Mouse (Mus musculus): ENCODE measurements around the gene Zfp629. TPM values are rescaled to one million over a fixed set of nuclear protein-coding genes. Genes with fewer than 3 reads are reported as not detected.

Zfp629 gene
- polyA plus RNA-seq, 1 experiment from 2014 or later, result 12.9 TPM

DNA sequence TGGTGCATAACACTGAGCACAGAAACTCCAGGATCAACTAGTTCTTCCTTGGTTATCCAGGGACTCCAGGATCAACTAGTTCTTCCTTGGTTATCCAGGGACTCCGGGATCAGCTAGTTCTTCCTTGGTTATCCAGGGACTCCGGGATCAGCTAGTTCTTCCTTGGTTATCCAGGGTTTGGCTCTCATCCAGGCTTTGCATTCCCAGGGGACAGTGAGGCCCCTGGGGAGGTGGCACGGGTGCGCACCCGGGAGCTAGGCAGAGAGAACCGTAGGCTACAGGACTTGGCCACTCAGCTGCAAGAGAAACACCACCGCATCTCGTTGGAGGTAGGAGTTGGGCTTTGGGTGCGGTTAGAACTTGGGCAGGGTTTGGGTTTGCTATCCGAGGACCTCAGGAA is 24.5 kb downstream of the Zfp629 start:
- peaks cover 67% of the 10 kb centered on the region for H3K36me3 ChIP-seq (ENCODE audit: control insufficient read depth, insufficient read depth, low read length)
- no peak for DNase-seq (ENCODE audit: low spot score)
- no peak overlapping the region for H3K4me3 ChIP-seq (ENCODE audit: low read depth, low read length)
- H3K27me3 ChIP-seq (replicated peaks; ENCODE audit: control insufficient read depth, insufficient read depth, low read length), result no peaks in the 10 kb centered on the region
- WGBS, result 87% methylated on average over 10 of the region's 10 CpGs
- no peak overlapping the region for H3K9ac ChIP-seq (ENCODE audit: low read length)
- no peak for ATAC-seq (replicated peaks; ENCODE audit: low FRiP score, low TSS enrichment, low read depth)
- H3K27ac ChIP-seq (ENCODE audit: low read depth), result no peak overlapping the region
- peaks cover 12% of the 10 kb centered on the region for H3K4me1 ChIP-seq (replicated peaks; ENCODE audit: control insufficient read depth, insufficient read depth, low read length)
- no peaks in the 10 kb centered on the region for H3K9me3 ChIP-seq (ENCODE audit: control insufficient read depth, low read length)
- no peak overlapping the region for H3K4me2 ChIP-seq (ENCODE audit: low read length)

DNA sequence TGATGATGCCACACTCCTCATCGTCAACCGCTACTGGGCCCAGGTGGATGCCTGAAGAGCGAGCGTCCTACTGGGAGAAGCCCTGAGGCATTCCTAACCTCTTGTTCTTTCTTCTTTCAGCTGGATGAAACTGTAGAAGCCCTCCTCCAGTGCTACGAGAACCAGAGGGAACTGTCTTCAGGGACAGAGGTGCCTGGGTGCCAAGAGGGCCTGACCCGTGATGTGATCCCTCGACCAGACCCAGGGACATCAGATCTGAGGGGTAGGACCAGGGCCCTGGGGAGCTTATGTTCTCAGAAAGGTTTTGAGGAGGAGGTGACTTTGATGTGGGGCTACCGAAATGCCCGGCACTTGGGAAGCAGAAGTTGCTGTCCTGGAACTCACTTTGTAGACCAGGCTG is 26.0 kb downstream of the Zfp629 start:
- Histone ChIP-seq H3K36me3 (ENCODE audit: control insufficient read depth, insufficient read depth, low read length) (peaks cover 52% of the 10 kb centered on the region), H3K9ac (ENCODE audit: low read length) (peak overlapping the region; percentile 84; the same call in 1 of the 2 replicates), H3K27me3 (replicated peaks; ENCODE audit: control insufficient read depth, insufficient read depth, low read length) (no peaks in the 10 kb centered on the region), H3K9me3 (ENCODE audit: control insufficient read depth, low read length) (no peaks in the 10 kb centered on the region), H3K27ac (ENCODE audit: low read depth) (no peak overlapping the region), H3K4me2 (ENCODE audit: low read length) (peak overlapping the region; percentile 96), H3K4me3 (ENCODE audit: low read depth, low read length) (peak overlapping the region; percentile 96), H3K4me1 (replicated peaks; ENCODE audit: control insufficient read depth, insufficient read depth, low read length) (peaks cover 12% of the 10 kb centered on the region)
- DNase-seq (ENCODE audit: low spot score), result no peak
- WGBS, result 93% methylated on average over 9 of the region's 9 CpGs
- ATAC-seq (replicated peaks; ENCODE audit: low FRiP score, low TSS enrichment, low read depth), result no peak

DNA sequence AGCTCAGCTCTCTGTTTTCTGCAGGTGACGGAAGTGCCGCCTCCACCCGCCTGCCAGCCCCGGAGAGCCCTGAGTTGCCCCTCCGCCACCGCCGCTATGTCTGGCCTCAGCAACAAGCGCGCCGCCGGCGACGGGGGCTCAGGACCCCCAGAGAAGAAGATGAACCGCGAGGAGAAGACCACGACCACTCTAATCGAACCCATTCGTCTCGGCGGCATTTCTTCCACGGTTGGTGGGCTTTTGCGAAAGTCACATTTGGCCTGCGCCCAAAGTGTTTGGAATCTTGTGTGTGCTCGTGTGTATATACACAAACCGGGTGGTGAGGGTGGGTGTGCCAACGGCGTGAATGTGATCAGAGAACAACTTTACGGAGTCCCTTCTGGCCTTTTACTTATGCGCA is 26.7 kb downstream of the Zfp629 start:
- Histone ChIP-seq H3K4me3 (ENCODE audit: low read depth, low read length) (peak overlapping the region; percentile 96), H3K4me1 (replicated peaks; ENCODE audit: control insufficient read depth, insufficient read depth, low read length) (peaks cover 12% of the 10 kb centered on the region), H3K27ac (ENCODE audit: low read depth) (peak overlapping the region; percentile 51), H3K9me3 (ENCODE audit: control insufficient read depth, low read length) (no peaks in the 10 kb centered on the region), H3K4me2 (ENCODE audit: low read length) (peak overlapping the region; percentile 96), H3K36me3 (ENCODE audit: control insufficient read depth, insufficient read depth, low read length) (peaks cover 51% of the 10 kb centered on the region), H3K27me3 (replicated peaks; ENCODE audit: control insufficient read depth, insufficient read depth, low read length) (no peaks in the 10 kb centered on the region), H3K9ac (ENCODE audit: low read length) (peak overlapping the region; percentile 84)
- no peak for DNase-seq (ENCODE audit: low spot score)
- ATAC-seq (replicated peaks; ENCODE audit: low FRiP score, low TSS enrichment, low read depth), result no peak
- WGBS, result 5% methylated on average over 29 of the region's 29 CpGs

DNA sequence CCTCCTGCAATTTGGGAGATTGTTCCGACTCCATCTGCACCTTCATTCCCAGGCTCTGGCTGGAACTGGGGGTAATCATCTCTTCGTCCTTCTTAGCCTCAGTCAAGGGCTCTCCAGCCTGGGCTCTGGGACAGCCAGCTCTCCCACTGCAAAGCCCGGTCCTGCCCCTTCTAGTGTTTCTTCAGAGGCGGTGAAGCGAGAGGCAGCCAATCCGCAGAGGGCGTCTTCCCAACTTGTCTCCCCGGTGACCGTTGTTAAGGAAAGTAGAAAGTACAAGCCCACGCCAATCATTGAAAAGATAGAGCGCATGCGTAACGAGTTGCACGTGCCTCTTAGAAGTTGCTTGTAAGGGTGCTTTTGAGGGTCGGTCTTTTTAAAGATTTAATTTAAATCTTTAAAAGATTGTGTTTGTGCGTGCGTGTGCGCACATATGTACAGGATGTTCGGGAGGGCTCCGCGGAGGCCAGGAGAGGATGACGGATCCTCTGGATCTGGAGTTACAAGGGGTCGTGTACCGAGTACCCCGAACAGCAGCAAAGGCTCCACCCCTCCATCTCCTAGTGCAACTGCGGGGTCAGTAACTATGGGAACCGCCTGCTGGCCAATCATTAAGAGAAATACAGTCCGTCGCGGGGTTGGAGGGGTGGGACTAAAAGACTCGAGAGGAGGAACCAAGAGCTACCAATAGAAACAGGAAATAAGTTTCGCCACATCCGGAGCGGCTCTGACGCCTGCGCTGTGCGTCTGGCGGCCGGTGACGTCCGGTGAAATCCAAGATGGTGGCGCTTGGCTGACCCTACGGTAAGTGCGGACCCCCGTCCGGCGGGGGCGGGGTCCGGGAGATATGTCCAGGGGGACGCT is 27.4 kb downstream of the Zfp629 start, which contains the start of the genes Ccdc189 and Rnf40:
TSS of gene Ccdc189 (minus strand) at position 585 of the 861 bp plus-strand sequence.
TSS of gene Rnf40 (plus strand) at position 757 of the 861 bp plus-strand sequence.
- WGBS, result under 1% methylated on average over 49 of the region's 50 CpGs
- no peaks in the 10 kb centered on the region for H3K27me3 ChIP-seq (replicated peaks; ENCODE audit: control insufficient read depth, insufficient read depth, low read length)
- ATAC-seq (replicated peaks; ENCODE audit: low FRiP score, low TSS enrichment, low read depth) (peak; percentile 97), DNase-seq (ENCODE audit: low spot score) (peak; percentile 95)
- H3K9me3 ChIP-seq (ENCODE audit: control insufficient read depth, low read length), result no peaks in the 10 kb centered on the region
- peak within 1 kb of the TSS; percentile 51 for H3K27ac ChIP-seq (ENCODE audit: low read depth)
- H3K4me2 ChIP-seq (ENCODE audit: low read length), result peak within 1 kb of the TSS; percentile 96
- peak within 1 kb of the TSS; percentile 96 for H3K4me3 ChIP-seq (ENCODE audit: low read depth, low read length)
- H3K36me3 ChIP-seq (ENCODE audit: control insufficient read depth, insufficient read depth, low read length), result peaks cover 49% of the 10 kb centered on the region
- peak within 1 kb of the TSS; percentile 84 for H3K9ac ChIP-seq (ENCODE audit: low read length)
- H3K4me1 ChIP-seq (replicated peaks; ENCODE audit: control insufficient read depth, insufficient read depth, low read length), result peaks cover 12% of the 10 kb centered on the region

DNA sequence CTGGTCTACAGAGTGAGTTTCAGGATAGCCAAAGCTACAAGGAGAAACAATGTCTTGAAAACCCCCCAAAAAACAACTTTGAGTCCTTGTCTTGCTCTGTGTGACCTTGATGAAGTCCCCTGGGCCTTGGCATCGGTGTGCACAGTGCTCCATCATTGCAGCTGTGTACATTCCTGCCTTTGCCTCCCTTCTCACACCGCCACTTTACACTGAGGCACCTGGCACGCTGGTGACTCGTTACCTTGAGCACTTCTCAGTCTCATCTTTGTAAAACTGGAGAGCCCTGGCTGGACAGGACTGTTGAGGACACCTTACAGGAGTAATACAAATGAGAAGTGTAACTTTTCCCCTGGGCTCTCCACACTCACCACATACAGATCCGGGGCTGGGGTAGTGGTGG is 28.4 kb downstream of the Zfp629 start:
- H3K9ac ChIP-seq (ENCODE audit: low read length), result no peak overlapping the region
- peaks cover 12% of the 10 kb centered on the region for H3K4me1 ChIP-seq (replicated peaks; ENCODE audit: control insufficient read depth, insufficient read depth, low read length)
- peaks cover 49% of the 10 kb centered on the region for H3K36me3 ChIP-seq (ENCODE audit: control insufficient read depth, insufficient read depth, low read length)
- peak overlapping the region; percentile 96 for H3K4me2 ChIP-seq (ENCODE audit: low read length)
- H3K27ac ChIP-seq (ENCODE audit: low read depth), result no peak overlapping the region
- H3K9me3 ChIP-seq (ENCODE audit: control insufficient read depth, low read length), result no peaks in the 10 kb centered on the region
- DNase-seq (ENCODE audit: low spot score) (no peak), ATAC-seq (replicated peaks; ENCODE audit: low FRiP score, low TSS enrichment, low read depth) (no peak)
- H3K4me3 ChIP-seq (ENCODE audit: low read depth, low read length), result peak overlapping the region; percentile 96; the same call in 1 of the 2 replicates
- no peaks in the 10 kb centered on the region for H3K27me3 ChIP-seq (replicated peaks; ENCODE audit: control insufficient read depth, insufficient read depth, low read length)
- WGBS, result 64% methylated on average over 5 of the region's 5 CpGs

DNA sequence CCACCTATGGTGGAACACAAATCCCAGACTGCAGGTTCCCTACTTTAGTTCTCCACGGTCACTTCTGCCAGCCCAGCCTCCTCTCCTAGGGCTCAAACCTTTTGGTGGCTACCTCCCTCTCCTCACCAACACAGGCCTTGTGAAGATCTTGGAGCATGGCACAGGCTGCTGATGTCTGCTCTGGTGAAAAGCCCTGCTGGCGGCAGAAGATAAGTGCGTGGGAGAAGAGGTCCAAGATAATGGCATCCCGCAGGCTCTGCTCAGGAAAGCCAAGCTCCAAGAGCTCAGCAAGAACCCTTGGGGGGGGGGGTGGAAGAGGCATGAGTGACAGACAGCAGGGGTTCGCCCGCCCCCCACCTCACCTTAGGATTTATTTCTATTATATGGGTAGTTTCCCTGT is 29.4 kb downstream of the Zfp629 start:
- H3K36me3 ChIP-seq (ENCODE audit: control insufficient read depth, insufficient read depth, low read length), result peaks cover 48% of the 10 kb centered on the region
- WGBS, result 91% methylated on average over 6 of the region's 6 CpGs
- no peak overlapping the region for H3K9ac ChIP-seq (ENCODE audit: low read length)
- H3K27ac ChIP-seq (ENCODE audit: low read depth), result no peak overlapping the region
- no peaks in the 10 kb centered on the region for H3K9me3 ChIP-seq (ENCODE audit: control insufficient read depth, low read length)
- no peak overlapping the region for H3K4me2 ChIP-seq (ENCODE audit: low read length)
- ATAC-seq (replicated peaks; ENCODE audit: low FRiP score, low TSS enrichment, low read depth) (no peak), DNase-seq (ENCODE audit: low spot score) (no peak)
- peaks cover 12% of the 10 kb centered on the region for H3K4me1 ChIP-seq (replicated peaks; ENCODE audit: control insufficient read depth, insufficient read depth, low read length)
- H3K27me3 ChIP-seq (replicated peaks; ENCODE audit: control insufficient read depth, insufficient read depth, low read length), result no peaks in the 10 kb centered on the region
- no peak overlapping the region for H3K4me3 ChIP-seq (ENCODE audit: low read depth, low read length)

DNA sequence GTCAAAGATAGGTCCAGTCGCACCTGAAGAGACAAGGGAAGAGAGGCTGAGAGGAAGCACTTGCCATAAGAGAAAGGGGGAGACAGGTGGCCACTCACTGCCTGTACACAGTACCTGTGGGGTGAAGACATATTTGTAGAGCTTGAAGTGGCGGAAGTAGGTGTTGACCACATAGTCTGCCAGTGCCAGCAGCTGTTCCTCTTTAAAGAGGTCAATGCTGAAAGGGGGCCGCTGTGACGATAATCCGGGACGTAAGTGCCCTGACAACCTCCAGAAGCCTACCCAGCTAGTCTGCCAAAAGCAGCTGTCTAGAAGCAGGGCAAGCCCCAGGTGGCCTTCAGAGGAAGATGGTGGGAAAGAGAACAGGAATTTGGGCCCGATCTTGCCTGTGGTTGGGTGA is 30.6 kb downstream of the Zfp629 start:
- Histone ChIP-seq H3K4me3 (ENCODE audit: low read depth, low read length) (no peak overlapping the region), H3K9ac (ENCODE audit: low read length) (no peak overlapping the region), H3K9me3 (ENCODE audit: control insufficient read depth, low read length) (no peaks in the 10 kb centered on the region), H3K4me2 (ENCODE audit: low read length) (no peak overlapping the region), H3K27me3 (replicated peaks; ENCODE audit: control insufficient read depth, insufficient read depth, low read length) (no peaks in the 10 kb centered on the region), H3K36me3 (ENCODE audit: control insufficient read depth, insufficient read depth, low read length) (peaks cover 48% of the 10 kb centered on the region), H3K27ac (ENCODE audit: low read depth) (no peak overlapping the region), H3K4me1 (replicated peaks; ENCODE audit: control insufficient read depth, insufficient read depth, low read length) (peaks cover 12% of the 10 kb centered on the region)
- ATAC-seq (replicated peaks; ENCODE audit: low FRiP score, low TSS enrichment, low read depth) (no peak), DNase-seq (ENCODE audit: low spot score) (no peak)
- WGBS, result 88% methylated on average over 7 of the region's 7 CpGs

DNA sequence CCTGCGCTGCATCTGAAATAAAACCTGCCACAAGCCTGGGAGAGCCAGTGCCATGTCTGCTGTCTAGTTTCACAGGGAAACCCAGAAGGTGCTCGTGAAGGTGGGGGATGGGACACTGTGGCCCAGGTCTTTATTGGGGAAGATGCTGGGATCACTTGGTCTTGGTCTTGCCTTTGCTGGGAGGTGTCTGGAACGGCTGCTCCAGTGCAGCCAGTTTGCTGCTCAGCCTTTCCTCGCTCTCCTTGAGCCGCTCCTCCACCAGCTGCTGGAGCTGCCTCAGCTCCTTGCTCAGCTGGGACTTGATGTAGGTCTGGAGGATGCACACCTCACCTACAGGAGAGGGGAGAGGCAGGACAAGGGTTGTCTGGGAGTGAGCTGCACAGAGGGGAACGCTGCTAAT is 32.3 kb downstream of the Zfp629 start:
- WGBS, result 95% methylated on average over 6 of the region's 6 CpGs
- H3K9ac ChIP-seq (ENCODE audit: low read length), result no peak overlapping the region
- ATAC-seq (replicated peaks; ENCODE audit: low FRiP score, low TSS enrichment, low read depth) (no peak), DNase-seq (ENCODE audit: low spot score) (no peak)
- H3K27me3 ChIP-seq (replicated peaks; ENCODE audit: control insufficient read depth, insufficient read depth, low read length), result no peaks in the 10 kb centered on the region
- H3K4me1 ChIP-seq (replicated peaks; ENCODE audit: control insufficient read depth, insufficient read depth, low read length), result peaks cover 5% of the 10 kb centered on the region
- H3K36me3 ChIP-seq (ENCODE audit: control insufficient read depth, insufficient read depth, low read length), result peaks cover 54% of the 10 kb centered on the region
- H3K4me2 ChIP-seq (ENCODE audit: low read length), result no peak overlapping the region
- no peak overlapping the region for H3K27ac ChIP-seq (ENCODE audit: low read depth)
- no peaks in the 10 kb centered on the region for H3K9me3 ChIP-seq (ENCODE audit: control insufficient read depth, low read length)
- H3K4me3 ChIP-seq (ENCODE audit: low read depth, low read length), result no peak overlapping the region

DNA sequence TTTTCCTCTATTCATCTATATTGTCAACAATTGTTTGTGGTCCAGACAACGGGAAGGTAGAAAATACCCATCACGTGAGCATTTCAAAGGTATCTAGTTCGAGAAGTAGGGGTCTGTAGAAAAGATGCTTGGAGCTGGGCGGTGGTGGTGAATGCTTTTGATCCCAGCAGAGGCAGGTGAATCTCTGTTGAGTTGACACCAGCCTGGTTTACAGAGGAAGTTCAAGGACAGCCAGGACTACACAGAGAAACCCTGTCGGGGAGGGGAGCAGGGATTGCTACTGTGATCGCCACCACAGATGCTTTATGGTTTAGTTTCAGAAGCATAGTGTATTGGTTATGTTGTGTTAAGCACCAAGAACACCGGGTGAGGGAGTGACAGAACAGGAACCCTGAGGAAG is 41.5 kb downstream of the Zfp629 start:
- H3K9me3 ChIP-seq (ENCODE audit: control insufficient read depth, low read length), result no peaks in the 10 kb centered on the region
- no peak for ATAC-seq (replicated peaks; ENCODE audit: low FRiP score, low TSS enrichment, low read depth)
- peak overlapping the region; percentile 68 for H3K9ac ChIP-seq (ENCODE audit: low read length)
- peaks cover 20% of the 10 kb centered on the region for H3K4me1 ChIP-seq (replicated peaks; ENCODE audit: control insufficient read depth, insufficient read depth, low read length)
- no peaks in the 10 kb centered on the region for H3K27me3 ChIP-seq (replicated peaks; ENCODE audit: control insufficient read depth, insufficient read depth, low read length)
- H3K27ac ChIP-seq (ENCODE audit: low read depth), result no peak overlapping the region
- WGBS, result 13% methylated on average over 7 of the region's 7 CpGs
- H3K4me3 ChIP-seq (ENCODE audit: low read depth, low read length), result peak overlapping the region; percentile 72
- DNase-seq (ENCODE audit: low spot score), result no peak
- H3K4me2 ChIP-seq (ENCODE audit: low read length), result peak overlapping the region; percentile 92
- peaks cover 20% of the 10 kb centered on the region for H3K36me3 ChIP-seq (ENCODE audit: control insufficient read depth, insufficient read depth, low read length)

Measured in intestine, embryonic 14.5 days (tissue).